Mouse (Mus musculus) gastrocnemius, adult 2 months (tissue): ENCODE data around the gene Tnfaip8l2. TPM values are rescaled to one million over a fixed set of nuclear protein-coding genes. Genes with fewer than 3 reads are reported as not detected.
A peak's percentile ranks its signal among the peaks of the same experiment; 100 is the strongest.

ENCODE experiments used
- DNase-seq: peaks from one replicate; pipeline ENCODE4 v3.0.0; 2022
- H3K27ac ChIP-seq: fragments of 200-600 bp; 2 replicates; pipeline ENCODE4 v1.8.1; 2022; ENCODE audit warnings: mild to moderate bottlenecking
- H3K4me3 ChIP-seq: fragments of 200-600 bp; 2 replicates; pipeline ENCODE4 v1.8.1; 2022; ENCODE audit warnings: mild to moderate bottlenecking, moderate library complexity
- CTCF ChIP-seq: fragments of 200-600 bp; IDR thresholded peaks from 2 replicates; pipeline ENCODE4 v1.8.1; 2022; ENCODE audit warnings: antibody characterized with exemption, mild to moderate bottlenecking, moderate library complexity
- intact Hi-C: fragments of 180-260 bp; cut with DNase I; formaldehyde crosslinking; loops from one replicate; pipeline ENCODE4 v1.15.1; 2025
- microRNA-seq: library from miRNA; unstranded; fragments of <30 nt; microRNA quantifications from one replicate; pipeline ENCODE4 v1.2.0, GENCODE M21; 2021
- total RNA-seq, 2 experiments: library from RNA; stranded (reverse); gene quantifications; 2 replicates each; pipeline ENCODE4 v1.2.3; 2021

Tnfaip8l2 gene
- total RNA-seq, 2 experiments from 2014 or later = 0.42 to 0.87 TPM

DNA sequence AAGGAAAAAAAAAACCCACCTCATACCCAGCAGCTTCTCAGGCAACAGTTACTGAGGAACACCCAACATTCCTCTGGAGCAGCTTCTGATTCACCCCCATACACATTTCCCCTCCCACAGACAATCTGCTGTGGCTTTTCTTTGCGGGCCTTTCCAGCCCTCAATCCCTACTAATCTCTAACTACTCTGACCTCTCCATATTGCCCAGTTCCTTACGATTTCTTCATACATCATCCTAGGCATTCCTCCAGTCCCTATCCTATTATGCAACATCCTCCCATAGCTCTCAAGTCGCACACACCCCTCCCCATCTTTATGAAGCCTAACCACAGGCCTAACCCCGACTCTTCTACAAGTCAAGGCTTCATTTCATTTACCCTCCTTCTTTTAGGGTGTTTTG is 37.0 kb downstream of the Tnfaip8l2 start:
- DNase-seq = no peak
- intact Hi-C loops = loop anchor here (5.0 kb wide), 2 partner anchors 33 to 53 kb away; no protein-coding TSS in a partner anchor
- Histone ChIP-seq H3K27ac (peak overlapping the region; percentile 97), H3K4me3 (peak overlapping the region; percentile 99)
- no peak for TF ChIP-seq CTCF

DNA sequence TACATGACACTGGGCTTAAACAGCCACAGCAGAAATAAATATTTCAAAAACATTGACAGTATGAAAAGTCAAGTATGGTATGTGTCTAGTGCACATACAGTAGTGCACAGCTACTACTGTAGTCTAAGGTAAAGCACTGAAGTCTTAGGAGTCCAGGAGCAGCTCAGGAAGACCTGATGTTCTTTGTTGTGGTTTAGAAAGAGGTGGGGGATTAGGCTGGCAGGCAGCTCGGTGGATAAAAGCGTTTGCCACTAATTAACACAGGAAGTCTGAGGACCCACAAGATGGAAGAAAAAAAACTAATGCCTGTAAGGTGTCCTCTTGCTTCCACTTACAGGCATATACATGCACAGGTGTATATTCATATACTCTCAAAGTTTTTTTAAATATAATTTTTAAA is 41.3 kb downstream of the Tnfaip8l2 start:
- intact Hi-C loops = no loop called here
- no peak for TF ChIP-seq CTCF
- H3K4me3 ChIP-seq = no peak overlapping the region
- H3K27ac ChIP-seq = no peak overlapping the region
- no peak for DNase-seq

Small RNA genes lying within 50 kb of the gene (microRNA-seq; reads per million reads assigned to microRNA genes)
- gene Mir8099-1 = not detected

Other genes starting within 250 kb of the Tnfaip8l2 start
- 10 to 100 TPM; 10.1 to 28.6 TPM for gene Selenbp1, start 209.3 kb downstream of the Tnfaip8l2 start, total RNA-seq
- gene Rfx5, start 188.3 kb downstream of the Tnfaip8l2 start, total RNA-seq = 1 to 10 TPM; 4.7 to 5.2 TPM
- gene Pi4kb, start 167.6 kb downstream of the Tnfaip8l2 start, total RNA-seq = 10 to 100 TPM; 23.4 to 24.0 TPM
- 10 to 100 TPM; 10.9 to 11.5 TPM for gene Zfp687, start 126.9 kb downstream of the Tnfaip8l2 start, total RNA-seq
- gene Psmd4, start 99.7 kb downstream of the Tnfaip8l2 start, total RNA-seq = 100 to 1,000 TPM; 164 to 237 TPM
- gene Pip5k1a, start 35.4 kb downstream of the Tnfaip8l2 start, total RNA-seq = 10 to 100 TPM; 23.1 to 26.5 TPM
- 10 to 100 TPM; 48.9 to 73.2 TPM for gene Vps72, start 31.3 kb downstream of the Tnfaip8l2 start, total RNA-seq
- 100 to 1,000 TPM; 598 to 814 TPM for gene Tmod4, start 17.9 kb downstream of the Tnfaip8l2 start, total RNA-seq
- 10 to 100 TPM; 33.2 to 40.7 TPM for gene Scnm1, start 8.3 kb downstream of the Tnfaip8l2 start, total RNA-seq
- gene Lysmd1, start 8.3 kb downstream of the Tnfaip8l2 start, total RNA-seq = 1 to 10 TPM; 6.7 to 7.2 TPM
- gene Sema6c, start 18.1 kb upstream of the Tnfaip8l2 start, total RNA-seq = 100 to 1,000 TPM in 1 of 2 experiments, 10 to 100 TPM in 1; 83.4 to 105 TPM
- 10 to 100 TPM in 1 of 2 experiments, 1 to 10 TPM in 1; 9.1 to 12.0 TPM for gene Gabpb2, start 75.6 kb upstream of the Tnfaip8l2 start, total RNA-seq
- gene Cdc42se1, start 86.4 kb upstream of the Tnfaip8l2 start, total RNA-seq = 10 to 100 TPM; 13.7 to 16.4 TPM
- gene Mllt11, start 89.8 kb upstream of the Tnfaip8l2 start, total RNA-seq = 10 to 100 TPM; 52.0 to 84.9 TPM
- under 1 TPM in 1 of 2 experiments, not detected in 1; 0.11 TPM for gene Gm128, start 99.2 kb upstream of the Tnfaip8l2 start, total RNA-seq
- under 1 TPM in 1 of 2 experiments, not detected in 1; 0.31 TPM for gene Bnipl, start 108.8 kb upstream of the Tnfaip8l2 start, total RNA-seq
- 10 to 100 TPM; 23.9 to 26.4 TPM for gene Mindy1, start 139.0 kb upstream of the Tnfaip8l2 start, total RNA-seq
- gene Prune1, start 139.7 kb upstream of the Tnfaip8l2 start, total RNA-seq = 10 to 100 TPM; 45.8 to 46.9 TPM
- not detected for gene Anxa9, start 164.8 kb upstream of the Tnfaip8l2 start, total RNA-seq
- gene Cers2, start 172.4 kb upstream of the Tnfaip8l2 start, total RNA-seq = 10 to 100 TPM; 19.6 to 23.4 TPM
- 10 to 100 TPM; 10.6 to 11.7 TPM for gene Setdb1, start 214.8 kb upstream of the Tnfaip8l2 start, total RNA-seq